Mouse (Mus musculus) ES-CJ7 (cell line): ENCODE data around the gene Gm5849.
"Not testable (repeated sequence)": the region's sequence is repeated elsewhere in the genome, so short reads cannot be mapped to it uniquely, and the experiment has no call there.

ENCODE experiments used
- DNase-seq: peaks from one replicate; pipeline ENCODE4 v3.0.0; 2011; ENCODE audit warnings: low read depth, low spot score

Gm5849 gene

DNA sequence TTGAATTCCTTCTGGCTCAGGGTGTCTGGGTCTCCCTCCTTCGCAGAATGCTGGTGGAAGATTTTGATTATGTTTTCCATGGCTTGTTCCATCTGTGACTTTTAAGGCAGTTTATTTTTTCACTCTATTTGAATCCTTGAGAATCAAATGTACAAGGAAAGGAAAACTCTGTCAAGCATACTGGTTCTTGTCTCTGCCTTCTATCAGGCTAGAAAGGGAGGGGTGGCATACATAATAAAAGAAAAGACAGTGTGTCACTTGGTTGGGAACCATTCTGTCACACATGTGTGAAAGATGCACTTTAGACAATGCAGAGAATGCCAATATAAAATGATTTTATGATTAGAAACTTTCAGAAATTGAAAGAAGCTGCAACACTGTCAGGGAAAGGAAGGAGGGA is at the start of gene Gm5849:
TSS of gene Gm5849 (minus strand) at position 101 of the 400 bp plus-strand sequence.
- DNase-seq = not testable (repeated sequence)

DNA sequence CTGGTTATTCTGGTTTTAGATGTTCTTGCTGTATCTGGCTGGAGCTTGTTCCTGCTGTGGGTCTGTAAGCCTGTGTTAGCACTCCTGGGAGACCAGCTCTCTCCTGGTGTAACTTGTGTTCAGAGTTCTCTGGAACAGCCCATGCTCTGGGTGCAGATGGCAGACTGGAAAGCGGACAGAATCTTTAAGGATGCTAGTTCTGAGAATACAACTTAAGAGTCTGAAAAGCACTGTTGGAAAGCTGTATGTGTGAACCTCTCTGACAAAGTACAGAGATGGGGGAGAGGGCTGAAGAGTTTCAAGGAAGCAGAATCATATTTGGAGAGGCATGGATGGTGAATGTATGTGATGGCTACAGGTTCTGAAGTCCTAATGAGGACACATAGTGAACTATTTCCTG is 28.0 kb downstream of the Gm5849 start:
- no peak for DNase-seq

DNA sequence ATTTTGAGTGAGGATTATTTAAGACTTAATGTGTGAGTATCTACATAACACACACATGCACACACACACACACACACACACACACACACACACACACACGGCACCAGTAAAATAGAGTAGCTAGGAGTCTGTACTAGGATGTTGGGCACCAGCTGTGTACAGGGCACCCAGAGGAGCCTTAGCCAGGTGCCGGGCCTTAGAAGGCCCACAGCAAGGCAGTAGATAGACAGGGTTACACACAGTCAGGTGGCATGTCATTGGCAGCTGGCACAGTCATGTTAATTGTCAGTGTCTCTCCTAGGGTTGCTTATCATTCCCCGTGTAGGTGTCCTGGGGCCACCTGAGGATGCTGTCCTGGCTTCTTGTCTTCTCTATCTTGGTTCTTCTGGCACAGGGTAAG is 51.1 kb downstream of the Gm5849 start, which contains the start of gene Pglyrp4:
TSS of gene Pglyrp4 (plus strand) at position 301 of the 400 bp plus-strand sequence.
- no peak for DNase-seq
